Mouse (Mus musculus) heart, adult 8-10 months (tissue): ENCODE data around the gene Crabp1. TPM values are rescaled to one million over a fixed set of nuclear protein-coding genes. Genes with fewer than 3 reads are reported as not detected.

Source experiments
- DNase-seq: peaks from one replicate; pipeline ENCODE4 v3.0.0; 2022; ENCODE audit warnings: low spot score
- total RNA-seq, 4 experiments: library from RNA; stranded (reverse); gene quantifications; 2 replicates each; pipeline ENCODE4 v1.2.4; 2022

The Crabp1 gene
- not detected for total RNA-seq

GRCm38 (mm10) chr9:54764561-54765217 is at the start of gene Crabp1:
Gene Crabp1 (plus strand): TSS chr9:54764748.
- no peak for DNase-seq

GRCm38 (mm10) chr9:54715776-54716175 is 48.8 kb upstream of the Crabp1 start:
- DNase-seq = no peak

- DNase-seq = no peak
Observed at GRCm38 (mm10) chr9:54717527-54717926, 47.0 kb upstream of the Crabp1 start.

GRCm38 (mm10) chr9:54722156-54722555 is 42.4 kb upstream of the Crabp1 start:
- DNase-seq = no peak

GRCm38 (mm10) chr9:54722596-54722995 is 42.0 kb upstream of the Crabp1 start:
- no peak for DNase-seq

GRCm38 (mm10) chr9:54726315-54726714 is 38.2 kb upstream of the Crabp1 start:
- no peak for DNase-seq

GRCm38 (mm10) chr9:54732122-54732521 is 32.4 kb upstream of the Crabp1 start:
- DNase-seq = no peak

- DNase-seq = peak; percentile 97
Observed at GRCm38 (mm10) chr9:54733921-54734638, 30.5 kb upstream of the Crabp1 start, which contains the start of gene Wdr61. Gene Wdr61 (minus strand): TSS chr9:54734519.

GRCm38 (mm10) chr9:54734639-54735252 is 29.8 kb upstream of the Crabp1 start:
- no peak for DNase-seq

GRCm38 (mm10) chr9:54736284-54736701 is 28.3 kb upstream of the Crabp1 start:
- no peak for DNase-seq

- DNase-seq = peak; percentile 33
Observed at GRCm38 (mm10) chr9:54738376-54738775, 26.2 kb upstream of the Crabp1 start.

- no peak for DNase-seq
Observed at GRCm38 (mm10) chr9:54743891-54744290, 20.7 kb upstream of the Crabp1 start.

- DNase-seq = no peak
Observed at GRCm38 (mm10) chr9:54745740-54746370, 18.7 kb upstream of the Crabp1 start.

- DNase-seq = no peak
Observed at GRCm38 (mm10) chr9:54750215-54750981, 14.2 kb upstream of the Crabp1 start.

GRCm38 (mm10) chr9:54751684-54752083 is 12.9 kb upstream of the Crabp1 start:
- DNase-seq = no peak

- DNase-seq = no peak
Observed at GRCm38 (mm10) chr9:54752201-54752943, 12.2 kb upstream of the Crabp1 start.

- DNase-seq = no peak
Observed at GRCm38 (mm10) chr9:54752944-54753295, 11.6 kb upstream of the Crabp1 start.

GRCm38 (mm10) chr9:54759592-54759991 is 5.0 kb upstream of the Crabp1 start:
- DNase-seq = no peak

- DNase-seq = no peak
Observed at GRCm38 (mm10) chr9:54764091-54764490, 457 bp upstream of the Crabp1 start.

GRCm38 (mm10) chr9:54765336-54766085 is 963 bp downstream of the Crabp1 start:
- DNase-seq = no peak
